Mouse (Mus musculus): Measurements from ENCODE around the gene Spc24.

DNA sequence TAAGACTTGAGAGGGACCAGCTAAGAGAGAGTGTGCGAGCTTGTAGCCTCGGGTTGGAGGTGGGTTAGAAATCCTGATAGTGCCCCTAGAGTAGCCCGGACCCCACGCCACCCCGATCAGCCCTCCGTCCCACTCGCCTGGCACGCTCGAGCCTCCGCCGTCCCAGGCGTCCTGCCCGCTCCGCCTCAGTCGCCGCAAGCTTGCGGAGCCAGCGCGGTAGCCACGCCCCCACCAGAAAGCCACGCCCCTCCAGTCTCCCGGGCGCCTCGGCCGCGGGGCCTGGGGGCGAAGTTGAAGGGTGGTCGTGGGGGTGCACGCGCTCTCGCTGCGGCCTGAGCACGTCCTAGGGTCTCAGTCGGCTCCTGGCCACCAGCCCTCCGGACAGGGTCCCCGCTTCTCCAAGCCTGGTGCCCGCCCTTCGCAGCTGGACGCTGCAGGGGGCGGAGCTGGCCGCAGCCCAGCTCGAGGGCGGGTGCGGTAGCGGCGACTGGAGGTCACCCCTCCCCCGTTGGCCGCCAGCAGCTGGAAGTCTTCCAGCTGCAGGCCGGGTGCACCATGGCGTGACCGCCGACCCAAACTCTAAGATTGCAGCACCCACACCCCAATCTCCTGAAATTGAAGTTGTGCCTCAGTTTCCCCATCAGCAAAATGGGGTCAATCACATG lies 38.4 kb upstream of the Spc24 start, which contains the start of gene Kank2:
- no peak for TF ChIP-seq POLR2A (IDR thresholded peaks at IDR 0.05; ENCODE audit: borderline replicate concordance, control insufficient read depth, low read depth, low read length)
- no peak for TF ChIP-seq CTCF (IDR thresholded peaks at IDR 0.05; ENCODE audit: control insufficient read depth, insufficient read depth, low read length)

Measured in bone marrow, adult 2 months (tissue).